Mouse (Mus musculus) lung, postnatal 4 days (tissue): ENCODE measurements at regions not wholly inside any gene's neighbourhood (a gene's known extent, or its start where the extent isn't known, plus 50 kb on each side); places are given as distances from the start of the nearest gene placed in this dataset.

ENCODE experiments used
- DNase-seq, 2 experiments: peaks; one replicate each; pipeline ENCODE4 v3.0.0; 2021

DNA sequence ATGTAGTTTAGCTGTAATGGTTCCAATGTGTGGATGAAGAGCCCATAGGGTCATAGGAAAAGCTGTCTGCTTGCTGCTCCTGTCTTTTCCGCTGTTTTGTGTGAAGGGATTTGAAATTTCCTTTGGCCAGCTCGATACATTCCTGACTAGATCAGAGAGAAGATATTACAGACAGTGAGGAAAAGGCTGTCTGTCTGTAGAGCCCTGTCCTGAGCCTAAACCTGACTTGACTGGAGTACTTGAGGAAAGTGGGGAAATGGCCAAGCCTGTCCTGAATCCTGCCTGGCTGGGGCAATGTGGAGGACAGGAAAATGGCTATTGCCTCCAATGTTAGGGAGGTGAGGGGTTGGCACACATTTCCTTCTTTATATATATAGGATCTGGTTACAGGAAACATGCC is 601.0 kb upstream of the Nrp1 start:
- no peak for DNase-seq

DNA sequence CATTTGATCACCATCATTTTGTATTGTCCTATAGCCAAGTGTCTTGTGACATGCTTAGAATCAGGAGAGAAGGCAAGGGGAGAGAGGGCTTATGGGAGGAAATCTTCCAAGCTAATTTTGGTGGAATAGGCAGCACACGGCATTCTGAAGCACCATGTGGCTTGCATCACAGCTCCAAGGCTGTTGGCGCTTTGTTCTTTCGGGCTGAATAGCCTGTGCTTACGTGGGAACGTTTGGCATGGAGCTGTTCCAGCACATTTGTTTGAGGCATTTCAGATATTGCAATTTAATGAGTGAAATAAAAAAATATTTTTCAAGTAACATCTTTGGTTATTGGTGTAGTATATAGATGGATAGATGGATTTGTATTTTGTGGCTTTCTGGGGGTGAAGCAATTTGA is 598.5 kb upstream of the Nrp1 start:
- DNase-seq, result no peak

DNA sequence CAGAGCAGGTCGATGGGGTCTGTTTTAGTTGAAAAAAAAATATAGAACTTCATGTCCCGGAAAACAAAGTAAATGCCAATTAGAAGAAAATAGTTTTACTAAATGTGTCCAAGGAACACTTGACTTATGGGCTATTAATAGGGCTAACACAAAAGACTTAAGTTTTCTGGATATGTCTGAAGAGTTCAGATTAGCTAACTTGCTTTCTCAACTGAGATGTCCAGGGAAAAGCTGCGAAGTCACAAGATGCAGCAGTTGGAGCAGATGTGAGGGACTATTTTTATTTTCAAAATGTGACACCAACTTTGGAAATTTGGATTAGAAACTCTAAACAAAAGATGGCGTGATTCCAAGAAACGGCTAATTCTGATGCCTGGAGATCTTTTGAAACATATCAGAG is 593.2 kb upstream of the Nrp1 start:
- DNase-seq, result peak in 1 of 2 experiments; percentile 36

- DNase-seq, result no peak
These were observed 590.1 kb upstream of the Nrp1 start for GRCm38 (mm10) chr8:127768311-127768710.

DNA sequence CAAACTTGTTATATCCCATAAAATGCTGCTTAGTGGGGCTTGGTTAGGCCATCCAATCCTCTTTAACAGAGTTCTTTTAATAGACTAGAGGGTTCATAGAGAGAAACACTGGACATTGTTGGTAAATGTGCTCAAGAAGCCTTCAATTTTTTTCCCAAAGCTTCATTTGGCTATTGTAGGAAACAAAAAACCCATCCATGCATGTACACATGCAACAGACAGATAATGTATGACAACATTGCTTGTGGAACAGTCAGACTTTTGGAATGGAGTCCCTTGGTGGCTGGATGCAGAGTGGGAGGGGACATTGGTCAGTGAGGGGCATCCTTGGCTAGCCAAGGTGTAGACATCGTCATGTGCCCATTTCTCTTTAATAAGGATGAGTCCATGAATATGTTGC is 588.8 kb upstream of the Nrp1 start:
- DNase-seq, result no peak

- no peak for DNase-seq
These were observed 586.6 kb upstream of the Nrp1 start for GRCm38 (mm10) chr8:127771781-127772180.

- no peak for DNase-seq
These were observed 586.0 kb upstream of the Nrp1 start for GRCm38 (mm10) chr8:127772415-127772814.

GRCm38 (mm10) chr8:127772917-127773316 is 585.5 kb upstream of the Nrp1 start:
- no peak for DNase-seq

DNA sequence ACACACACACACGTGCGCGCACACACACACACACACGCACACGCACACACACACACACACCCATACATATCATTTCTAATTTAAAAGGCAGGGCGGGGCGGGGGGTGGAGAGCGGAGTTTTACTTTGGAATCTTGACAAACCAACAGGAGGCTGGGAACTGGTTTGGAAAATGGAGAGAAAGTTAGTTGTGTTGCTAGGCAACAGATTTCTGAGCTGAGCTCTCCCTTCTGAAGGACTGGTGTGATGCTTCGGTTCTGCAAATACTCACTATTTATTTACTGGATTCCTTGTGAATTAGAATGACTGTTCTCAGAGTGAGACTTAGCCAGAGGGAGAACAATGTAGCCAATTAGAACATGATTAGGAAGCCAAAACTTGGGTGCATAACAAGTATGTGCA is 583.8 kb upstream of the Nrp1 start:
- DNase-seq, result no peak

GRCm38 (mm10) chr8:127775160-127775559 is 583.2 kb upstream of the Nrp1 start:
- no peak for DNase-seq

- DNase-seq, result no peak
These were observed 582.7 kb upstream of the Nrp1 start for GRCm38 (mm10) chr8:127775747-127776146.

DNA sequence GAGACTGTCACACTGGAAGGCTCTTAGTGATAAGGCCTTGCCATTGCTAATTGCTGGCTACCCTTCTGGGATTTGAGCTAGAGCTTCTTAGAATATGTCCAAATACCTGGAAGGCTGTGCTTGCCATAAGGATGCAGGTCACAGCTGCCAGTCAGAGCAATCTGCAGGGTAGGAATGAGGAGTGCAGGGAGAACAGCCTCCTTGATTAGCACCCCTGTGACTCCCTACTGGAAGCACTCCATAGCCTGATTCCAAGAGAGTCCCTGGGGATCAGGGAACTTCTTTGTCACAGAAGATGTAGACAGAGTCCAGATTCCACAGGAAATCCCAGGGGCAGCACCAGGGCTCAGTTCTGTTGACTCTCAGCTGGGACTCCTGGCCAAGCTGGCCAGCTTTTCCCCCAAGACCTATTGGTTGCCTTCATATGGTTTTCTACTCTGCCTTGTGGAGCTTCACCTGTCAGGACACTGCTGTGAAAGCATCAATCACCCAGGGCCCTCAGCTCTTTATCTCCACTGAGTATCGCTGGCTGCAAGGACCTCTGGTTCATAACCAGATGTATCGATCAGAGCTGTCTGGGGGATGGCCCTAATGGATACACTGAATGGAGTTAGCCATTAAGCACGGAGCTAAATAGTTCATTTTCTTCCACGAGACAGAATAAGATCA is 579.9 kb upstream of the Nrp1 start:
- DNase-seq, result no peak

DNA sequence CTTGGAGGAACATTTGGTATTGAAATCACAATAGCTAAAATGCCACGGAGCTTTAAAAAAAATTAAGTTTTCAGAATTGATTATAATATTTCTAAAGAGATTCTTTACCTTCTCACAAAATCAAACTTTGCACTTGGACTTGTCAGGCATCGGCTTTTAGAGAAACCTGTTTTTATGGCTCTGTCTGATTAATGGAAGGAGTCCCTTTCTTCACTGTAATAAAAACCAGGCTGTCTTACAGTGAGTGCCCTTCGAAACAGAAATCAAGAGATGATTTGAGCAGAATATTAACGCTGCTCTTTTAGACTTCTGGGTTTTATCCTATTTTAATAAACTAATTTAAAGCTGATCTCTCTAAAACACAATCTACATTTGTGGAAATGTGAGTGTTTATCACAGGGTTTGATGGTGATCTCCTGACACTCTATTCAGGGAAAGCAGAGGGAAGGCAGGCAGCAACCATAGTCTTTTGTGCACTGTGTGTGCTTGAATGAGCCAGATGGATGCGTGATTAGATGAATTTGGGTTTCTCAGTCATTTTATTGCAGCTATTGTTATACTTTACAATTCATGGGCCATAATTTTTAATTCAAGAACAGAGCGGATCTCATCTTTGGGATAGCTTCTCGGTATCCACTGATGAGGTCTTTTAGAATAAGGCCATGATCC is 579.2 kb upstream of the Nrp1 start:
- no peak for DNase-seq

DNA sequence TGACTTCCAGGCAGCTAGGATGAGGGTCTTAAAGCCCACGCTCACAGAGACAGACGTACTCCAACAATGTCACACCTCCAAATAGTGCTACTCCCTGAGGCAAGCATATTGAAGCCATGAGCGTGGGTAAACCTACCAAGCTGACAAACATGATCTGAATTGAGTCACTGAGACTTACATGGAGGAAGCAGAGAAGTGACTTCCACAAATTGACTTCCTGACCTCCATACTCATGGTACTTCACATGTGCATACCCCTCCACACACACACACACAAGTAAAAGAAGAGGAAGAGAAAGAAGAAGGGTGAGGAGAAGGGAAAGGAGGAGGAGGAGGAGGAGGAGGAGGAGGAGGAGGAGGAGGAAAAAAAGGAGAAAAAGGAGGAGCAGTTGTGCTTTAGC is 577.8 kb upstream of the Nrp1 start:
- DNase-seq, result no peak

DNA sequence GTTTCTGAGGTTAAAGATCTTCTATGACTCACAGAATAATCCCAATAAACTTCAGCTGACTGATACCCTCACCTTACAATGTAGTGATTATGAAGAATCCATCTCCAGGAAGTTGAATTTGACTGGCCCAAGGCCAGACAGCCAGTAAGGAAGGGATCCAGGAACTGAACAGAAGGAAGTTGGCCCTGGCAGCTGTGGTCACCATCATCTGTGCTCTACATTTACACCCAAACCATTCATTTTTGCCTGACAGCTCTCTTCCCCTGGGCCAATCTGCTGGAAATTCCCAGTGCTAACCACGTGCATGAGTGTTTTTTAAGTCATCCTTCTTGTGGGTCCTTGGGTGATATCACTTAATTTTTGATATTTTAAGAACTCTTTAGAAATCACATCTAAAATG is 577.4 kb upstream of the Nrp1 start:
- DNase-seq, result no peak

DNA sequence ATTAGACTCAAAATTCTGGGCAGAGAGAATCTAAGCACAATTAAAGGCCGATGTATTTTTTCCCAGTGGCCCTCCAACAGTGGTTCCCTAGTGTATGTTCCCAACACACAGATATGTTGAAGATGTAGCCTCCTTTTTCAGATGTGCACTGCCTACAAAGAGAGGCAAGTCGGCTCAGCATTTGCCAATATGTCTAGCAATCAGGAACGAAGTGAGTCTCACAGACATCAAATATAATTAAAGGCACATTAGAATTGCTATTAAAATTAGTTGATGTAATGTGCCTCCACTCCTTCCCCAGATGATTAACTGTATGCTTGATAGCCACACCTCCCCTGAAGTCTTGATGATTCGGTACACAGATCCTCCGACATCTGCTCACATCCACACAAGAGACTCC is 565.8 kb upstream of the Nrp1 start:
- DNase-seq, result no peak

GRCm38 (mm10) chr8:127799849-127800471 is 558.4 kb upstream of the Nrp1 start:
- DNase-seq, result no peak

GRCm38 (mm10) chr8:127802136-127802535 is 556.3 kb upstream of the Nrp1 start:
- no peak for DNase-seq

DNA sequence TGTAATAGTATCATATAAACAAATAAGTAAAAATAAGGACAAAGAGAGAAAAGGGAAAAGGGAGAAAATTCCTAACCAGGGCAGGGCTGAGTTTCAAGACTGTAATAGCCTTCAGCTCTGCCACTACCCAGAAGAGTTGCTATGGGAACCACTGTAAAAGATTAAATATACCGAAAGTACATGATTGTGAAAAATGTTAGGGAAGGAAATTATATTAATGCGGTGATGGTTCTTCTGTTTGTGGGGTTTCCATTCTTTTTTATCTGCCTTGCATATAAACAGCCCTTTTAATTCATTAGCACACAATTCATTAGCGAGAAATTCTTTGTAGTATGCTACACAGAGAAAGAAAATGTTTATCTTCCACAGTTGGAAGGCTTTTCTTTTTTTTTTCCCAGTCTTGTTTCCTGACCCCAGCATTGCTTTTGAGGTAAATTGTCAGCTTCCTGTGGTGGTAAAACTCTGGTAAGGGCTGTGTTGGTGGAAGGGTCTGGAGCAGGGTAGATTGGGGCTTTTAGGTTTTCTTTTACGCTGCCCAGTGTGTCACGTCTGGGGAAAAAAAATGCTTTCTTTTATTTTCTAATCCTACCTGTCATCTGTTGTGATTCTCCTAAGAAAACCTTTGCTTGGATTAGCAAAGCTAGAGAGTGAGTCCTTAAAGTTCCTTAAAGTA is 555.6 kb upstream of the Nrp1 start:
- no peak for DNase-seq

GRCm38 (mm10) chr8:127809203-127810155 is 548.9 kb upstream of the Nrp1 start:
- no peak for DNase-seq

GRCm38 (mm10) chr8:127811338-127811737 is 547.1 kb upstream of the Nrp1 start:
- DNase-seq, result no peak

DNA sequence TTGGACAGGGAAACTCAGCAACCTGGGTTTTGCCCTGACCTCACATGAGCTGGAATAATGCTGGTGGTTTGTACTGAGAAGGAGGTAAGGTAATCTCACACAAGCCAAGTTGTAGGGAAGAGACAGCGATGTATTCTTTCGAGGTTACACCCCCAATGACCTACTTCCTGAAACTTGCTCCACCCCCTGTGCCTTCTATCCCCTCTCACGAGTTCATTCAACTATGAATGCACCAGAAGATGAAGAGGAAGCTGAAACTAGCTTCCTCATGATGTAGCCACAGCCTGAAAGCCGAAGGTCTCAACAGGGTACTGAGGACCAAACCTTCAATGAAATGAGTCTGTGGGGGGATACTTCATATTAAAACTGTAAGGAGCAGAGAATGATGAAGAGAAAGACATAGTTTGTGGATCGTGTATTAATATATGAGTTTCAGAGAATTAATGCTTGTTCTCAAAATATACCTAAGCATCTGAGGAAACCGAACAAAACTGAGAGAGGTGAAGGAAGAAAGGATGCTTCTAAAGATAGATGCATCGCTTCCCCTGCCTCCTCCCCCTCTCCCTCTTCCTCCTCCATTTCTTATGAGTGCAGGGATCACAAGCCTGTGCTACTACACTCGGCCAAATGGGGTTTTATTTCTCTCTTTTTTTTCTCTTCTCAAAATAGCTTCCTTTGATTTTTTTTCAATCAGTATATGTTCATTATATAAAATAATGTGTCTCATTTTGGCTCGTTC is 543.5 kb upstream of the Nrp1 start:
- DNase-seq, result no peak
